Mouse (Mus musculus) liver, embryonic 11.5 days (tissue): ENCODE data around the gene 3110082J24Rik. TPM values are rescaled to one million over a fixed set of nuclear protein-coding genes. Genes with fewer than 3 reads are reported as not detected.

Source experiments
- ATAC-seq: fragments of 200-750 bp; cut with Nextera tagmentation; replicated peaks from 2 replicates; pipeline ENCODE4 v1.8.0; 2017; ENCODE audit warnings: moderate number of reproducible peaks, mild to moderate bottlenecking, moderate TSS enrichment, moderate library complexity; ENCODE audit not compliant: low FRiP score
- DNase-seq: peaks from one replicate; pipeline ENCODE4 v3.0.0-alpha.2; 2017; ENCODE audit warnings: low spot score
- H3K27ac ChIP-seq: fragments of 300-500 bp; sonication (generic); 2 replicates; pipeline ENCODE4 v1.5.1; 2014; ENCODE audit warnings: mild to moderate bottlenecking, low read depth, low read length, control low read depth
- H3K27me3 ChIP-seq: fragments of 300-500 bp; sonication (generic); replicated peaks from 2 replicates; pipeline ENCODE4 v1.6.1; 2014; ENCODE audit warnings: low read length, mixed read lengths; ENCODE audit not compliant: control insufficient read depth, insufficient read depth
- H3K36me3 ChIP-seq: fragments of 300-500 bp; sonication (generic); 2 replicates; pipeline ENCODE4 v1.6.1; 2014; ENCODE audit warnings: mild to moderate bottlenecking, low read length, moderate library complexity, mixed read lengths; ENCODE audit not compliant: control insufficient read depth, insufficient read depth
- H3K4me1 ChIP-seq: fragments of 300-500 bp; sonication (generic); replicated peaks from 2 replicates; pipeline ENCODE4 v1.6.1; 2014; ENCODE audit warnings: low read length, mixed read lengths; ENCODE audit not compliant: control insufficient read depth, insufficient read depth
- H3K4me2 ChIP-seq: fragments of 300-500 bp; sonication (generic); 2 replicates; pipeline ENCODE4 v1.6.1; 2014; ENCODE audit warnings: mild to moderate bottlenecking, control low read depth, moderate library complexity
- H3K4me3 ChIP-seq: fragments of 300-500 bp; sonication (generic); 2 replicates; pipeline ENCODE4 v1.5.1; 2014; ENCODE audit warnings: low read depth, low read length, control low read depth
- H3K9ac ChIP-seq: fragments of 300-500 bp; sonication (generic); 2 replicates; pipeline ENCODE4 v1.6.1; 2014; ENCODE audit warnings: low read depth, low read length, control low read depth
- H3K9me3 ChIP-seq: fragments of 300-500 bp; sonication (generic); 2 replicates; pipeline ENCODE4 v1.6.1; 2016; ENCODE audit warnings: low read length, inconsistent platforms, mixed read lengths; ENCODE audit not compliant: control insufficient read depth
- WGBS: fragments of 180-500 bp; shearing (Covaris S2); extraction: QIAGEN DNeasy Blood & Tissue Kit; methylation state at CpG from one replicate; pipeline ENCODE4 v1.1.7; 2014; 5-methylcytosine and 5-hydroxymethylcytosine counted together
- polyA plus RNA-seq: library from polyadenylated mRNA; unstranded; fragments of >200 nt; fragmentation: Nextera tagmentation; extraction: Ambion mirVana; gene quantifications from 2 replicates; pipeline ENCODE4 v1.2.1, GENCODE M21; 2014

Gene 3110082J24Rik
- polyA plus RNA-seq, 1 experiment from 2014 or later = not detected

- Histone ChIP-seq H3K27me3 (no peaks in the 10 kb centered on the region), H3K4me3 (no peak overlapping the region), H3K9me3 (no peaks in the 10 kb centered on the region), H3K4me1 (no peaks in the 10 kb centered on the region), H3K9ac (no peak overlapping the region), H3K27ac (no peak overlapping the region), H3K4me2 (no peak overlapping the region), H3K36me3 (peaks cover 26% of the 10 kb centered on the region)
- no peak for DNase-seq
- 94% methylated on average over 6 of the region's 6 CpGs for WGBS
- ATAC-seq = no peak
Measured at GRCm38 (mm10) chr5:30146526-30146925, 40.6 kb upstream of the 3110082J24Rik start.

- DNase-seq (no peak), ATAC-seq (no peak)
- Histone ChIP-seq H3K4me3 (no peak overlapping the region), H3K4me2 (no peak overlapping the region), H3K9ac (no peak overlapping the region), H3K36me3 (peaks cover 21% of the 10 kb centered on the region; the same call in 1 of the 2 replicates), H3K9me3 (no peaks in the 10 kb centered on the region), H3K27me3 (no peaks in the 10 kb centered on the region), H3K4me1 (no peaks in the 10 kb centered on the region), H3K27ac (no peak overlapping the region)
- WGBS = 82% methylated on average over 4 of the region's 4 CpGs
Measured at GRCm38 (mm10) chr5:30138193-30138592, 32.3 kb upstream of the 3110082J24Rik start.

DNA sequence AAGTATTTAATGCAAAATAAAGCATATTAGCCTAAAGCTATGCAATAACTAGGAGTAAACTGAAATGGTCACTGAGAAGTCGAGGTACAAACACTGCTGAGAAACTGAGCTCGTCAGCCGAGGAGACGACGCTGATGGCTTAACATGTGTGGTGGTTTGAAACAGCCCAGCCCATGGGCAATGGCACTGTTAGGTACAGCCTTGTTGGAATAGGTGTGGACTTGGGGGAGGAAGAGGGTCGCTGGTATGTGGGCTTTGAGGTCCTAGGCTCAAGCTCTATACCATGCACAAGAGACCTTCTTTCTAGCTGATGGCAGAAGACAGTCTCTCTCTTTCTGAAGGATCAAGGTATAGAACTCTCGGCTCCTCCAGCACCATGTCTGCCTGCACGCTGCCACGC, 31.4 kb upstream of the 3110082J24Rik start:
- Histone ChIP-seq H3K9ac (no peak overlapping the region), H3K36me3 (peaks cover 20% of the 10 kb centered on the region; the same call in 1 of the 2 replicates), H3K4me2 (no peak overlapping the region), H3K4me3 (no peak overlapping the region), H3K27ac (no peak overlapping the region), H3K9me3 (no peaks in the 10 kb centered on the region), H3K4me1 (no peaks in the 10 kb centered on the region), H3K27me3 (no peaks in the 10 kb centered on the region)
- DNase-seq (no peak), ATAC-seq (no peak)
- 91% methylated on average over 9 of the region's 9 CpGs for WGBS

GRCm38 (mm10) chr5:30135711-30136231, 29.9 kb upstream of the 3110082J24Rik start:
- H3K36me3 ChIP-seq = peaks cover 20% of the 10 kb centered on the region; the same call in 1 of the 2 replicates
- H3K27ac ChIP-seq = no peak overlapping the region
- no peak overlapping the region for H3K4me2 ChIP-seq
- H3K4me1 ChIP-seq = no peaks in the 10 kb centered on the region
- WGBS = 94% methylated on average over 11 of the region's 11 CpGs
- H3K27me3 ChIP-seq = no peaks in the 10 kb centered on the region
- H3K9ac ChIP-seq = no peak overlapping the region
- H3K9me3 ChIP-seq = no peaks in the 10 kb centered on the region
- H3K4me3 ChIP-seq = no peak overlapping the region
- ATAC-seq (no peak), DNase-seq (no peak)

DNA sequence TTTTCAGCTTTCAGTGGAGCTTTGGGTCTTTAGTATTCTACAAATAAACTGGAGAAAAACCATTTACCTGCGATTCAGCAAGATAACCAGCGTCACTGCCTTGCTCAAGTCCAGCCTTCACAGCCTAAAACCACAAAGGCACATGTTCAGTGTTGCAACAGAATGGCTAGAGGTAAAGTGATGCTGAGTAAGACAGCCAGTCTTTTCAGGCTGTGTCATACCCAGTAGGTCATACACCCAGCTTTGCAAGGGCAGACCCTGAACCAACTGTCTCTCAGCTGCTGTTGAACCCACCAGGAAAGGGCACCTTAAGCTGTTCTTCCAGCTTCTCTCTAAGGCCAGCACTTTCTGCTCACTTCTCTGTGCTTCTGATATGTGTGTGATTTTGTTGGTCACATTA, 26.3 kb upstream of the 3110082J24Rik start:
- DNase-seq (no peak), ATAC-seq (no peak)
- H3K4me2 ChIP-seq = no peak overlapping the region

DNA sequence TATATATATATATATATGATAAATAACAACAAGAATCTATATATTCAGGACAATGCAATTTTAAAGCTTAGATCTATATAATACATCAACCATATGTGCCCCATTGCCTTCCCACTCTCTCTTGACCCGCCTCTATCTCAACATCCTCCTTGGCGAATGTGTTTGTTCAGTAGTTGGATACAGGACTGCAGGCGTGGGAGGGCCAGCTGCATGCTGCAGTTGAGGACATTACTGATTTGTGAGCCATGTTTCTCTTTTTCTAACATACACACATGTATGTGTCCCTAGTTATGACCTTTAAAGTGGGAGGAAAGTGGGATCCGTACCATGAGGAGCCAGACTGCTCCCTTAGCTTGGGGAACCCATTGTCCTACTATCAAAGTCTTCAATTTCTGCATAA, 25.4 kb upstream of the 3110082J24Rik start:
- H3K36me3 ChIP-seq = peaks cover 23% of the 10 kb centered on the region
- no peak for ATAC-seq
- H3K9me3 ChIP-seq = no peaks in the 10 kb centered on the region
- H3K9ac ChIP-seq = no peak overlapping the region
- H3K27me3 ChIP-seq = no peaks in the 10 kb centered on the region
- 91% methylated on average over 4 of the region's 4 CpGs for WGBS
- no peak overlapping the region for H3K4me2 ChIP-seq
- H3K4me3 ChIP-seq = no peak overlapping the region
- H3K27ac ChIP-seq = no peak overlapping the region
- H3K4me1 ChIP-seq = no peaks in the 10 kb centered on the region
- no peak for DNase-seq

More for the DNA sequence above, 26.3 kb upstream of the 3110082J24Rik start:
- Histone ChIP-seq H3K4me1 (no peaks in the 10 kb centered on the region), H3K9me3 (no peaks in the 10 kb centered on the region), H3K27me3 (no peaks in the 10 kb centered on the region), H3K27ac (no peak overlapping the region), H3K4me3 (no peak overlapping the region), H3K36me3 (peaks cover 23% of the 10 kb centered on the region), H3K9ac (no peak overlapping the region)
- 88% methylated on average over 2 of the region's 2 CpGs for WGBS

DNA sequence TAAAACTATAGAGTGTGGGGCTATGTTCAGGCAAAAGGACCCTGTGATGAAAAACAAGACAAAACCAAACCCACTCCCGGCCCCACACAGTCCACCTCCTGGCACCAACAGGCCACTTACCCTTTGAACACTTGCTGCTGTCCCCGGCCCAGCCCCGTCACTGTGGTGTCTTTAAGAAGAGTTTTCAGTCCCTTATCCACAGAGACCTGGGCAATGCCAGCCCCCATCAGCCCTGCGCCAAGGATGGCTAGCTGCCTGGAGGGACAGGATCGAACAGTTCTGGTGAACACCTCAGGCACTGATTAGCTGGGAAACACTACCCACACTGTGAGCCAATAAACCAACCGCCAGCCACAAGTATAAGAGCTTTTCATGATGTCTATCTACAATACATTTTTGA, 22.8 kb upstream of the 3110082J24Rik start:
- no peaks in the 10 kb centered on the region for H3K9me3 ChIP-seq
- H3K4me3 ChIP-seq = no peak overlapping the region
- WGBS = 93% methylated on average over 6 of the region's 6 CpGs
- H3K4me2 ChIP-seq = no peak overlapping the region
- H3K27ac ChIP-seq = no peak overlapping the region
- DNase-seq (no peak), ATAC-seq (no peak)
- peaks cover 26% of the 10 kb centered on the region for H3K36me3 ChIP-seq
- H3K4me1 ChIP-seq = no peaks in the 10 kb centered on the region
- no peaks in the 10 kb centered on the region for H3K27me3 ChIP-seq
- H3K9ac ChIP-seq = no peak overlapping the region

DNA sequence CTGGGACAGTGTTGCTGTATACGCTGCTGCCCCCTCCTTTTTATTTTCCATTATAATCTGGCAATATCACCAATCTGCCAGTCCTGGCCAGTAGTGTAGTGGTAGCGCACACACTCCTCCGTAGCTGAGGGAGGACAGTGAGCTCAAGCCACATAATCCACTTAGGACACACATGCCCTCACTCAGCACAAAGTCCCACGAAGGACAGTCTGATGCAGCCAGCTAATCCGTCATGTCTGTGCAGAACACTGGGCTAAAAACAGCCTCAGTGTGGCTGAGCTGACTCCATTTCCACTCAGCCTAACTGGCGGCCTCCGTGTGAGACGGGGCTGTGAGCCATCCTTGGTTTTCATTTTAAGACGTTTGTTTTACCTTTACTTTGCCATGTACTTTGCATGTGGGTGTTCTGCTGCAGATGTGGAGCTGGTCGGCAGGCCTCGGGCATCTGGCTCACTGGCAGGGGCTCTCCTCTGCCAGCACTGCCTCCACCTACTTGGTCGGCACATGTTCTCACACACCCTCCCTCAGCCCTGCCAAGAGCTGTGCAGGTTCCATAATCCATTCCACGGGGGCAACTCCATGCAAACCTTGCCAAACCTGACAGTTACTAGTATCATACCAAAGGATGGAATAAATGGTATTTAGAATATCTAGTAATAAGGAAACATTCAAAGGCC, 22.2 kb upstream of the 3110082J24Rik start:
- Histone ChIP-seq H3K9me3 (no peaks in the 10 kb centered on the region), H3K4me1 (no peaks in the 10 kb centered on the region), H3K4me2 (no peak overlapping the region), H3K9ac (no peak overlapping the region), H3K27me3 (no peaks in the 10 kb centered on the region), H3K36me3 (peaks cover 30% of the 10 kb centered on the region), H3K4me3 (no peak overlapping the region), H3K27ac (no peak overlapping the region)
- 89% methylated on average over 13 of the region's 13 CpGs for WGBS
- DNase-seq = no peak
- no peak for ATAC-seq

DNA sequence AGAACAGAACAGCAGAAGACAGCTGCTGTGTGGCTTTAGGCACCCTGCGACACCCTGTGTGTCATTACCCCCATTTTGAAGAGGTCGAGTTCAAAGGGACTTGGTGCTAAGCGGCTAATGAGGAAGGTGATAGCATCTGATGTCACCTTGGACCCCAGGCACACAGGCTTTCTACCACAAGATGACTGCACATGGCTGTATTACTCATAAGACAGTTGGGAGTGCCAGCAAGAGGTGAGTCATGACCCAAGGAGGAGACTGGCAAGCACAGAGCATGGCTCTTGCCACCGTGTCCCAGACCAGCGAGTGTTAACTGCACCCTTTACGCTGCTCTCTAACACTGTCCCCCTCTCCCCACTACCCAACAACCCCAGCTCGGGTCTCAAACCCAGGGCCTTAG, 20.9 kb upstream of the 3110082J24Rik start:
- ATAC-seq (no peak), DNase-seq (no peak)
- Histone ChIP-seq H3K27ac (no peak overlapping the region), H3K4me3 (no peak overlapping the region), H3K9me3 (no peaks in the 10 kb centered on the region), H3K9ac (no peak overlapping the region), H3K4me1 (no peaks in the 10 kb centered on the region), H3K36me3 (peaks cover 37% of the 10 kb centered on the region), H3K27me3 (no peaks in the 10 kb centered on the region), H3K4me2 (no peak overlapping the region)
- 84% methylated on average over 7 of the region's 7 CpGs for WGBS
